Mouse (Mus musculus) liver, embryonic 13.5 days (tissue): ENCODE results near the gene Padi3. TPM values are rescaled to one million over a fixed set of nuclear protein-coding genes. Genes with fewer than 3 reads are reported as not detected.

Experiments used
- ATAC-seq: fragments of 200-750 bp; cut with Nextera tagmentation; 2 replicates; pipeline ENCODE4 v1.8.0; 2017; ENCODE audit warnings: low read depth, mild to moderate bottlenecking, moderate number of reproducible peaks, moderate library complexity
- DNase-seq: peaks from one replicate; pipeline ENCODE4 v3.0.0; 2022
- H3K27ac ChIP-seq: fragments of 300-500 bp; sonication (generic); 2 replicates; pipeline ENCODE4 v1.5.1; 2015; ENCODE audit warnings: moderate library complexity, mild to moderate bottlenecking, inconsistent platforms
- H3K27me3 ChIP-seq: fragments of 300-500 bp; sonication (generic); 2 replicates; pipeline ENCODE4 v1.6.1; 2015; ENCODE audit warnings: mild to moderate bottlenecking, inconsistent platforms
- H3K36me3 ChIP-seq: fragments of 300-500 bp; sonication (generic); 2 replicates; pipeline ENCODE4 v1.6.1; 2015; ENCODE audit warnings: mild to moderate bottlenecking, inconsistent platforms
- H3K4me1 ChIP-seq: fragments of 300-500 bp; sonication (generic); replicated peaks from 2 replicates; pipeline ENCODE4 v1.6.1; 2015; ENCODE audit warnings: inconsistent platforms
- H3K4me2 ChIP-seq: fragments of 300-500 bp; sonication (generic); 2 replicates; pipeline ENCODE4 v1.6.1; 2015; ENCODE audit warnings: inconsistent platforms, mild to moderate bottlenecking, moderate library complexity
- H3K4me3 ChIP-seq: fragments of 300-500 bp; sonication (generic); replicated peaks from 2 replicates; pipeline ENCODE4 v1.5.1; 2015; ENCODE audit warnings: mild to moderate bottlenecking, inconsistent platforms
- H3K9ac ChIP-seq: fragments of 300-500 bp; sonication (generic); 2 replicates; pipeline ENCODE4 v1.6.1; 2015; ENCODE audit warnings: mild to moderate bottlenecking, inconsistent platforms
- H3K9me3 ChIP-seq: fragments of 300-500 bp; sonication (generic); replicated peaks from 2 replicates; pipeline ENCODE4 v1.6.1; 2016; ENCODE audit warnings: inconsistent platforms
- WGBS: fragments of 180-500 bp; shearing (Covaris S2); methylation state at CpG from one replicate; pipeline ENCODE4 v1.1.7; 2015; ENCODE audit not compliant: insufficient replicate concordance; 5-methylcytosine and 5-hydroxymethylcytosine counted together
- polyA plus RNA-seq: library from polyadenylated mRNA; unstranded; fragments of >200 nt; fragmentation: Nextera tagmentation; extraction: Ambion mirVana; gene quantifications from 2 replicates; pipeline ENCODE4 v1.2.1, GENCODE M21; 2015

The Padi3 gene
- polyA plus RNA-seq: 0.21 and 0.23 TPM in 2 replicates

GRCm38 (mm10) chr4:140810458-140811260 is at the start of gene Padi3:
Padi3 (minus strand) TSS chr4:140810648.
- Histone ChIP-seq H3K27ac (no peak within 1 kb of the TSS), H3K36me3 (no peaks in the 10 kb centered on the region), H3K4me2 (no peak within 1 kb of the TSS), H3K27me3 (peaks cover 28% of the 10 kb centered on the region), H3K9ac (no peak within 1 kb of the TSS), H3K4me3 (no peak within 1 kb of the TSS), H3K9me3 (no peaks in the 10 kb centered on the region), H3K4me1 (peaks cover 69% of the 10 kb centered on the region)
- no peak for DNase-seq
- ATAC-seq: peak; percentile 49
- WGBS: 57% methylated on average over 16 of the region's 16 CpGs

GRCm38 (mm10) chr4:140859291-140859690 is 48.8 kb upstream of the Padi3 start:
- peaks cover 6% of the 10 kb centered on the region; the same call in 1 of the 2 replicates for H3K27me3 ChIP-seq
- H3K9me3 ChIP-seq: no peaks in the 10 kb centered on the region
- H3K9ac ChIP-seq: peak overlapping the region; percentile 65
- ATAC-seq (peak; percentile 16; the same call in 1 of the 2 replicates), DNase-seq (peak; percentile 48)
- H3K4me2 ChIP-seq: peak overlapping the region; percentile 79
- peak overlapping the region; percentile 100 for H3K27ac ChIP-seq
- WGBS: 56% methylated on average over 11 of the region's 11 CpGs
- peaks cover 90% of the 10 kb centered on the region for H3K4me1 ChIP-seq
- H3K36me3 ChIP-seq: no peaks in the 10 kb centered on the region
- H3K4me3 ChIP-seq: 0 out of 2 replicates have a peak overlapping the region, but pooled peaks have one; percentile 14

GRCm38 (mm10) chr4:140857813-140858212 is 47.4 kb upstream of the Padi3 start:
- Histone ChIP-seq H3K4me3 (no peak overlapping the region), H3K27ac (peak overlapping the region; percentile 100), H3K27me3 (peaks cover 6% of the 10 kb centered on the region; the same call in 1 of the 2 replicates), H3K4me2 (no peak overlapping the region), H3K36me3 (no peaks in the 10 kb centered on the region), H3K9me3 (no peaks in the 10 kb centered on the region), H3K4me1 (peaks cover 98% of the 10 kb centered on the region), H3K9ac (no peak overlapping the region)
- ATAC-seq (no peak), DNase-seq (no peak)
- 77% methylated on average over 7 of the region's 7 CpGs for WGBS

GRCm38 (mm10) chr4:140857041-140857440 is 46.6 kb upstream of the Padi3 start:
- no peaks in the 10 kb centered on the region for H3K9me3 ChIP-seq
- no peak for ATAC-seq
- no peak overlapping the region for H3K9ac ChIP-seq
- H3K36me3 ChIP-seq: no peaks in the 10 kb centered on the region
- DNase-seq: no peak
- H3K27me3 ChIP-seq: peaks cover 6% of the 10 kb centered on the region; the same call in 1 of the 2 replicates
- H3K4me2 ChIP-seq: no peak overlapping the region
- 67% methylated on average over 5 of the region's 5 CpGs for WGBS
- no peak overlapping the region for H3K4me3 ChIP-seq
- peaks cover 97% of the 10 kb centered on the region for H3K4me1 ChIP-seq
- H3K27ac ChIP-seq: peak overlapping the region; percentile 100

- Histone ChIP-seq H3K4me2 (peak overlapping the region; percentile 60), H3K27me3 (peaks cover 13% of the 10 kb centered on the region), H3K4me1 (peaks cover 84% of the 10 kb centered on the region), H3K9ac (peak overlapping the region; percentile 74), H3K9me3 (no peaks in the 10 kb centered on the region), H3K4me3 (peak overlapping the region; percentile 23; the same call in 1 of the 2 replicates), H3K36me3 (no peaks in the 10 kb centered on the region), H3K27ac (peak overlapping the region; percentile 100)
- 30% methylated on average over 6 of the region's 10 CpGs for WGBS
- DNase-seq (peak; percentile 76), ATAC-seq (peak; percentile 88)
These were observed 44.7 kb upstream of the Padi3 start for GRCm38 (mm10) chr4:140855151-140855550.

- peak overlapping the region; percentile 100 for H3K27ac ChIP-seq
- peak; percentile 76 for DNase-seq
- peak overlapping the region; percentile 60 for H3K4me2 ChIP-seq
- peaks cover 77% of the 10 kb centered on the region for H3K4me1 ChIP-seq
- no peaks in the 10 kb centered on the region for H3K36me3 ChIP-seq
- H3K4me3 ChIP-seq: peak overlapping the region; percentile 23
- H3K9me3 ChIP-seq: no peaks in the 10 kb centered on the region
- 12% methylated on average over 10 of the region's 10 CpGs for WGBS
- H3K27me3 ChIP-seq: peaks cover 20% of the 10 kb centered on the region
- peak overlapping the region; percentile 74 for H3K9ac ChIP-seq
- ATAC-seq: peak; percentile 78
These were observed 44.0 kb upstream of the Padi3 start for GRCm38 (mm10) chr4:140854455-140854864.

GRCm38 (mm10) chr4:140853626-140854025 is 43.2 kb upstream of the Padi3 start:
- WGBS: 54% methylated on average over 8 of the region's 8 CpGs
- no peak overlapping the region for H3K4me2 ChIP-seq
- H3K4me1 ChIP-seq: peaks cover 68% of the 10 kb centered on the region
- no peaks in the 10 kb centered on the region for H3K9me3 ChIP-seq
- H3K27me3 ChIP-seq: peaks cover 28% of the 10 kb centered on the region
- H3K9ac ChIP-seq: peak overlapping the region; percentile 74
- no peak for ATAC-seq
- H3K36me3 ChIP-seq: no peaks in the 10 kb centered on the region
- no peak overlapping the region for H3K4me3 ChIP-seq
- H3K27ac ChIP-seq: peak overlapping the region; percentile 100
- no peak for DNase-seq

GRCm38 (mm10) chr4:140849310-140849709 is 38.9 kb upstream of the Padi3 start:
- H3K4me3 ChIP-seq: no peak overlapping the region
- H3K4me2 ChIP-seq: no peak overlapping the region
- no peak overlapping the region for H3K9ac ChIP-seq
- peaks cover 60% of the 10 kb centered on the region for H3K27me3 ChIP-seq
- no peaks in the 10 kb centered on the region for H3K9me3 ChIP-seq
- H3K27ac ChIP-seq: no peak overlapping the region
- H3K36me3 ChIP-seq: no peaks in the 10 kb centered on the region
- H3K4me1 ChIP-seq: peaks cover 25% of the 10 kb centered on the region
- ATAC-seq (no peak), DNase-seq (no peak)
- 80% methylated on average over 11 of the region's 11 CpGs for WGBS

- Histone ChIP-seq H3K9me3 (no peaks in the 10 kb centered on the region), H3K27me3 (peaks cover 72% of the 10 kb centered on the region), H3K4me2 (no peak within 1 kb of the TSS), H3K4me1 (peaks cover 4% of the 10 kb centered on the region; the same call in 1 of the 2 replicates), H3K9ac (no peak within 1 kb of the TSS), H3K36me3 (no peaks in the 10 kb centered on the region), H3K4me3 (no peak within 1 kb of the TSS), H3K27ac (no peak within 1 kb of the TSS)
- DNase-seq (no peak), ATAC-seq (no peak; the same call in 1 of the 2 replicates)
- 77% methylated on average over 6 of the region's 6 CpGs for WGBS
These were observed 35.2 kb upstream of the Padi3 start, which contains the start of gene Padi1 for GRCm38 (mm10) chr4:140845666-140846065. Padi1 (minus strand) TSS chr4:140845778.

- H3K4me3 ChIP-seq: no peak overlapping the region
- peaks cover 4% of the 10 kb centered on the region; the same call in 1 of the 2 replicates for H3K4me1 ChIP-seq
- peaks cover 66% of the 10 kb centered on the region for H3K27me3 ChIP-seq
- 67% methylated on average over 4 of the region's 4 CpGs for WGBS
- ATAC-seq (no peak), DNase-seq (no peak)
- H3K36me3 ChIP-seq: no peaks in the 10 kb centered on the region
- no peak overlapping the region for H3K9ac ChIP-seq
- no peaks in the 10 kb centered on the region for H3K9me3 ChIP-seq
- H3K4me2 ChIP-seq: no peak overlapping the region
- no peak overlapping the region for H3K27ac ChIP-seq
These were observed 34.5 kb upstream of the Padi3 start for GRCm38 (mm10) chr4:140844991-140845390.

GRCm38 (mm10) chr4:140843670-140844280 is 33.3 kb upstream of the Padi3 start:
- peaks cover 4% of the 10 kb centered on the region; the same call in 1 of the 2 replicates for H3K4me1 ChIP-seq
- H3K4me2 ChIP-seq: no peak overlapping the region
- no peak overlapping the region for H3K27ac ChIP-seq
- no peak overlapping the region for H3K9ac ChIP-seq
- DNase-seq (no peak), ATAC-seq (no peak)
- H3K27me3 ChIP-seq: peaks cover 54% of the 10 kb centered on the region
- no peaks in the 10 kb centered on the region for H3K9me3 ChIP-seq
- H3K4me3 ChIP-seq: no peak overlapping the region
- no peaks in the 10 kb centered on the region for H3K36me3 ChIP-seq
- 66% methylated on average over 15 of the region's 15 CpGs for WGBS
